Mouse (Mus musculus): ENCODE results near the gene Hs6st3.
A peak's percentile ranks its signal among the peaks of the same experiment; 100 is the strongest.

Hs6st3 gene

DNA sequence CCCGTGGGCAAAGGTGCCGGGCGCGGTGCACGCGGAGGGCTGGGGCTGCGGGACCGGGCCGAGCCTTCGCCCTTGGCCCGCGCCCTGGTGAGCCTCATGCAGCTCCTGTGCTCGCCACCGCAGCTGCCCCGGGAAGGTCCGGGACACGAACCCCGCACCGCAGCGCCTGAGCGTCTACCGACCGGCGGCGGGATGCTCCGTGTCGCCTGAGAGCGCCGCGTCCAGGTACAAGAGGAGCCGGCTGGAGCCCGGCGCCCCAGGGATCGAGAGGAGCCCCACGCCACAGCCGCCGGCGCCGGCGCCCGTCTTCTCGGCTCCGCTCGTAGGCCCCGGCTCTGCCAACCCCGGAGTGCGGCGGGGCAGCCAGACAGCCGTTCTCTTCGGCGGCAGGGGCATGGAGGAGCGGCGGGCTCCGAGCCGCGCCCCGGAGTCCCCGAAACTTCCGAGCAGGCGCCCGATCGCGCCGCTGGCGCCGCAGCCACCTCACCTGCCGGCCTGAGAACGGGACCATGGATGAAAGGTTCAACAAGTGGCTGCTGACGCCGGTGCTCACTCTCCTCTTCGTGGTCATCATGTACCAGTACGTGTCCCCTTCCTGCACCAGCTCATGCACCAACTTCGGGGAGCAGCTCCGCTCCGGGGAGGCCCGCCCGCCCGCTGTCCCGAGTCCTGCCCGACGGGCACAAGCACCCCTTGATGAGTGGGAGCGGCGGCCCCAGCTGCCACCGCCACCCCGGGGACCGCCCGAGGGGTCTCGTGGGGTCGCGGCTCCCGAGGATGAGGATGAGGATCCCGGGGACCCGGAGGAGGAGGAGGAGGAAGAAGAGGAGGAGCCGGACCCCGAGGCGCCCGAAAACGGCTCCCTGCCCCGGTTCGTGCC, at the start of gene Hs6st3:
TSS of gene Hs6st3 (plus strand) at position 436 of the 880 bp plus-strand sequence.
- DNase-seq: peak; percentile 26

DNA sequence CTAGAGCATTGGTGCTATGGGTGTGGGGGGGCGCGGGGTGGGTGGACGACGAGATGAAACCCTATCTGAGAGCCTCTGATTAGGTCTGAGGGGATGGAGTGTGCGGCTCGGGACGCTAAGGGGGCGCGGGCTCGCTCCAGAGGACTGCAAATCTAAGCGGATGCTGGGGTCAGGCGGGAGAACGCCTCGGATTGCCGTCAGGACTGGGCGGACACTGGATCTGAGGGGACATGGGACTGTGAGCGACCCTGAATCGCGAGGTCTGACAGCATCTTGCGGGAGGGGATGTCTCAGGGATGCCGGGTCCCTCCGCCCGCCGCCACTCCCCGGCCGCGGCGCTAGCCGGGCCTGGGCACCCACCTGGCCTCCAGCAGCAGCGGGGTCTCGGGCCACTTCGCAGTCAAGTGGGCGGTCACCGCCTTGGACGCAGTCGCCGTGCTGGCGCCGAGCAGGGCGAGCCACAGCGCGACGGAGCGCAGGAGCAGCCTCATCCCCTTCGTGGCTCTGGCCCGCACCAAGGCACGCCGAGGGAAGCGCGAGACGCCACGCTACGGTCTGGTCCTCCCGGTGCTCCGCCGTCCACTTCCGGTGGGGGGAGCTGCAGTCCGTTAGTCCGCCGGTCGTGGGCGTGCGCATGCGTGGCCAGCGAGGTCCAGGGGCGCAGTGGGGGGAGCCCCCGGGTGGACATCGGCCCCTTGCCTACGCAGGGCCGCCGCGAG, 39.1 kb upstream of the Hs6st3 start, which contains the start of gene Uggt2:
TSS of gene Uggt2 (minus strand) at position 580 of the 719 bp plus-strand sequence.
- DNase-seq: peak; percentile 85

DNA sequence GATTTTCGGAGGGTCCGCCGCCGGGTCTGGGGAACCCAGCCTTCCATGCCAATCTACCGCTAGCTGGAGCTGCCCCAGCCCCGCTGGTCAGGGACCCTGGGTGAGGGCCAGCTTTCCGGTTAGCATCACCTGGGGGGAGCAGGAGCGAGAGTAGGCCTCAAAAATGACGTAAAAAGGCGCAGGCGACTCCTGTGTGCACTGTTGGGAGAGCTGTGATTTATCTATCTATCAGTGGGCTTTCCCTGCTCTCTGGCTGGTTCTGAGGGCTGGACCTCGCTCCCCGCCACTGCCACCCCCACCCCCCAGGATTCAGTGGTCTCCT, 38.6 kb upstream of the Hs6st3 start:
- DNase-seq: no peak

DNA sequence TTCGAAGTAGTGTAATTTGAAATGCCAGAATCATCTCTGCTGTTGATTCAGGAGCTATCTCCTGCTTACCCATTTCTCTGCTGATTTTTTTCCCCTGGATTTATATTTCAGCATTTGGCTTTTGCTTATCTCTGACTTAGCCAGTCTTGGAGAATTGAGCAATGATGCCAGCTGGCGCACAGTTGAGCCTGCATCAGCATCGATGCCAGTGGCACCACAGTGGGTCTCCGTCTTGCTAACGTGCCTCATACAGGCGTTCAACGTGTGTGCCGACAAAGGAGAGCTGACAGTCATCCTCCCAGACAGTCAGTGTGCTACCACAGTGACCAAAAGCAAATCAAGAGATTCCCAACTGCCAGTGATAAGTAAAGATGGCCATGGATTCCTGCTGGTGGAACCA, 30.6 kb upstream of the Hs6st3 start:
- no peak for DNase-seq

GRCm38 (mm10) chr14:119108776-119109301, 29.3 kb upstream of the Hs6st3 start:
- DNase-seq: no peak

DNA sequence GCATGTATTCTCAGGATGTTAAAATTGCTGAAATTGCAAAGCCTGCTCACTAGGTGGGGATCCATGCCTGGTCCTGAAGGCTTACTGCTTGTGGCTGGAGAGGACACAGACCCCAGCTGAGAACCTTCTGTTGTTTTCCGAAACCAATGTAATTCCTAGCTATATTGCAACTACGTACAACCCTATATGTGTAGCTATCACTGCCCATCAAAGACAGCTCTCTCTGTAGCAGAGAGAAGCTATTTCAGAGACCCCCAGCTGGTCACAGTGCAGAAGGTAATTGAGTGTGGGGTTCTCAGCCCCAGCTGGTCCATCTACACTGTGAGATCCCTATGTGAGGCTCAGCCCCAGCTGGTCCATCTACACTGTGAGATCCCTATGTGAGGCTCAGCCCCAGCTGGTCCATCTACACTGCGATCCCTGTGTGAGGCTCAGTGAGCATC, 28.3 kb upstream of the Hs6st3 start:
- no peak for DNase-seq

DNA sequence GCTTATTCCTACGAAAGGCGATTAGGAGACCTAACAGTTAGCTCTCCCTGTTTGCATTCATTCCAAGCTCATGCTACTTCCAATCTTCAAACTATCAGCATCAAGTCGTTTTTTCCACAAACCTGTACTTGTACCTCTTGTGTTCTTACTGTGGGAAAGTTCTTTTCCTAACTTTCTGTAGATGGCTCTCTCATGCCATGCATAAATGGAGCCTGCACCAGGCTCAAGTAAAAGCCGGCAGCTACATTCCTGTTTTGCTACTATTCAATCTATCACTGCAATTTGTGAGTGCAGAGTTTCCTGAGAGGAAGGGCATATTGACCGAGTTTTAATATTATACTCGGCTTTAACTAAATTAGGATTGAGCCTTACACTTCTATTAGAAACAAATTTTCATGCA, 25.6 kb upstream of the Hs6st3 start:
- DNase-seq: no peak

DNA sequence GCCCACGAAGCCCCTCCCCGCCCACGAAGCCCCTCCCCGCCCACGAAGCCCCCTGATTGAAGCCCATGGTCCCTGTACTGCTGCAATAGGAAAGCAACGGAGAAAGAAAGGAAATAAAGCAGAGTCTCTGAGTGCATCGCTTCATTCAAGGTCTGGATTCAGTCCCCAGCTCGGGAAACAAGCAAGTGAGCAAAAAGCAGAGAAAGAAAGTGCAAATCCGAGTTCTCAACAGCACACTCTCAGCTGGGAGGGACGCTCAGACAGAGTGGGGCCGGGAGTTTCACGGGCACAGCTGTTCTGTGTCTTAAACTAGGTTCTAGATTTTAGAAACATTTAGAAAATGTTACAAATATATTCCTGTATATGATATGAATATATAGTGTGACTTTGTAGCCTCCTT, 14.6 kb upstream of the Hs6st3 start:
- no peak for DNase-seq

DNA sequence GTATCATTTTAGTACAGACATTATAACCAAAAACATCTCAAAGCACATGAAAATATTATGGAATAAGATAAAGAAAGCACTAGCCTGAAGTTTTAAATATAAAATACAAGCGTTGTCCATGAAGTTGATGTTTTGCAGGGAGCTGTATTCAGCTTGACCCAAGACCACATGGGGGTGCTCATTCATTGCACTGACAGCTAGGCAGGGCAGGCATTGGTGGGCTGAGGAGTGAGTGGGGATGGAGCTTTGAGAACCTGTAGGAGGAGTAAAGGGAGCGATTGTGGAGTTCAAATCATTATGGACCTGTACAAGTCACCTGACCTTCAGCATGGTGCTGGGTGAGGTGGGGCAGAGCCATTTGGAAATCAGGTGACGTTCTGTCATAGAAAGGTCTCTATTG, 14.1 kb upstream of the Hs6st3 start:
- no peak for DNase-seq

DNA sequence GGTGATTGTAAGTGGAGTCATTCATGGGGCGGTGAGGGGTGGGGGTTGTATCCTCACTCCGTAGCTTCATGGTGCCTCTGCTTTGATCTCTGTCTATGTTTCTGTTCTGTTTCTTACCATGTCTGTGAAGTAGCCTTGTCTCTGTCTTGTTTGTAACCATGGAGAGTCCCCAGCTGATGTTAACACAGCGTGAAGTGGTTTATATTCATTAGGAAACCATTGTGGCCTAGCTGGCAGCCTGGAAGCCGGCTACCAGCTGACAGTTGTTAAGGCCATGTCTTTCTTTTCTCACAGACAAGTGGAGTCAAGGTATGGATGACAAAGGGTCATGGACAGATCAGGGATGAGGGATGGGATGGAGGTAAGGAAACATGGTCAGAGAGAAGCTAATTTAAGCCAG, 12.3 kb upstream of the Hs6st3 start:
- no peak for DNase-seq

DNA sequence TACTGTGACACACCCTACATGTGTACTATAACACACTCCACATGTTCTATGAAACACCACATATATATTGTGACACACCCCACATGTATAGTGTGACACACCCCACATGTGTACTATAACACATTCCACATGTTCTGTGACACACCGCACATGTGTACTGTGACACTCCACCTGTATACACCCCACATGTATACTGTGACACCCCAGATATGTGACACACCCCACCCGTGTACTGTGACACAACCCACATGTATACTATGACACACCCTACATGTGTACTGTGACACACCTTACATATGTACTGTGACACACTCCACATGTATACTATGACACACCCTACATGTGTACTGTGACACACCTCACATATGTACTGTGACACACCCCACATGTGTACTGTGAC, 10.8 kb upstream of the Hs6st3 start:
- no peak for DNase-seq

GRCm38 (mm10) chr14:119137512-119137905, 632 bp upstream of the Hs6st3 start:
- peak; percentile 85 for DNase-seq

GRCm38 (mm10) chr14:119138786-119139100, 602 bp downstream of the Hs6st3 start:
- no peak for DNase-seq

GRCm38 (mm10) chr14:119139381-119139950, 1.3 kb downstream of the Hs6st3 start:
- DNase-seq: no peak

DNA sequence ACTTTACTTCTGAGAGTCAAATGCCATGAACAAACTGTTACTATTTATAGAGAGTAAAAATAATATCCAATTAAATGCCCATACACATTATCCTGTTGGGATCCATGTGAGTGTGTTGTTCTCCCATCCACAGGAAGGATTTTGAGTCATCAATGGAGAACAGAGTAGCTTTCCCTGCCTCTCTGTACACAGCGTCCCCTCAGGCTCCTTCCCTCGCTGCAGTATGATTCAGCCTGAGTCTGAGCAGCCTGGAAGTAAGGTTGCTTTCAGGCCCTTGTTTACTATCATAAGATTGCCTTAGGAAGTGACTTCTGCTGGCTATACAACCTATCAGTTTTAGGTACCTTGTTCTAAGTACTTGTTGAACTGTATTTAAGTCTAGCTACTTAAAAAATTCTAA, 14.9 kb downstream of the Hs6st3 start:
- DNase-seq: no peak

DNA sequence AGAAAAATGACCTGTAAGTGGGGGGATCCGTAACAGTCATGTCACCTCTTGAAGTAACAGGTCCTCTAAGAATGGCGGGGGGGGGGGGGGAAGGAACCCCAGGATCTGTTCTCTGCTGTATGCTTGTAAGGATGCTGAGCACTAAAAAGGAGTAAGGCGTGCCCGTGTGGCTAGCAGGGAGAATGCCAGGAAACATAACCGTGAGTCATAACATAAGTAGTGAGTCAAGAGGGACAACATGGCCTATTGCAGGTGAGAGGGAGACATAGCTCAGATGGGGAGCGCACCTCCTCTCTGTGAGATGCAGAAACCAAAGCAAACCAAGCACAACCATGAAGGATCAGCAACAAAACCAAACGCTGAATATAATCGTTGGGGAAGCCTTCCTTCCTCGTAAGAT, 55.8 kb downstream of the Hs6st3 start:
- no peak for DNase-seq

DNA sequence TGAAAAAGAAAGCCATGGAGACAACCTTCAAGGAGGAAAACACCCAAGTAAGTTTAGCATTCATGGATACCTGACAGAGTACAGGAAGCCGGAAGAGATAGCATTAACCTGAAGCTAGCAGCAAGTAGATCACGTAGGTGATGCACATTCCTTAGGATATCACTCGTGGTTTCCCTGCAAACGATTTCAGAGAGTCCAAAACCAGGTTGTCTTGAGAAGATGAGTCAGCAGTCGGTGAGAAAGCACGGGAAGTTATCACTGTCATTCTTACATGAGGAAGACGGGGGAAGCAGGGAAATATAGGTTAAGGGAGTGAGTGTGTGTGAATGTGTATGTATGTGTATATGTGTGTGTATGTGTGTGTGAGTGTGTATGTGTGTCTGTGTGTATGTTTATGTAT, 65.4 kb downstream of the Hs6st3 start:
- DNase-seq: no peak

DNA sequence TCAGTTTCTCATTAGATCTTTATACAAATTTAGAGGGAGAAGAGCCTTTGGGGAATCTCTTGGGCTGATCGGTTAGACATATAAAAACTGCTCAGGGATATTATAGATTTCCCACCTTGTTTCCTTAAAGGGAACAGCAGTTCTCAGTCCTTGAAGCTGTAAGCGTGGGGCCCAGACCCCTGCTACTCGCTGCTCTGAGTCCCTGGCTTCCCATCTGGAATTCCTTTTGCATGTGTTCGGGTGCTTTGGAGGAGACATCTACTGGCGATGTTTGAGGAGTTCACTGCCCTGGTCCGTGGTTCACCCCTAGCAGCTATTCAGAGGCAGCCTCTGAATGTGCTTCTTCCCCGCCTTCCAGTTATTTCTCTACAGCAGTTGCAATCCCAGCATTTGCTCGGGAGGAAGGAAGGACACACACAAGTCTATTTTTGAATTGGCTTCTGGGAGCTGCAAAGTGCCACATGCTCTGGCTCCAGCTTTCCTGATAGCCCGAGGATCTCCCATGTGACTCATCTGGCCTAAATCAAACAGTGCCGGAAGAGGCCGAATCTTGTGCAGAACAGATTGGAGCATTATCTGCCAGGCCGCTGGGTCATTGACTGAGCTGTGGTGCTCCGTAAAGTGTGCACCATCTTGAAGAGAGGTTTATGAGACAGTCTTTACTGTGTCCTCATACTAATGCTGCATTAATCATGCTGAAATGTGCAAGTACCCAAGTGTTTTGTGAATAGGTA, 77.6 kb downstream of the Hs6st3 start:
- no peak for DNase-seq

- DNase-seq: no peak
Observed at GRCm38 (mm10) chr14:119227709-119228338, 89.7 kb downstream of the Hs6st3 start.

GRCm38 (mm10) chr14:119233598-119233997, 95.5 kb downstream of the Hs6st3 start:
- no peak for DNase-seq

DNA sequence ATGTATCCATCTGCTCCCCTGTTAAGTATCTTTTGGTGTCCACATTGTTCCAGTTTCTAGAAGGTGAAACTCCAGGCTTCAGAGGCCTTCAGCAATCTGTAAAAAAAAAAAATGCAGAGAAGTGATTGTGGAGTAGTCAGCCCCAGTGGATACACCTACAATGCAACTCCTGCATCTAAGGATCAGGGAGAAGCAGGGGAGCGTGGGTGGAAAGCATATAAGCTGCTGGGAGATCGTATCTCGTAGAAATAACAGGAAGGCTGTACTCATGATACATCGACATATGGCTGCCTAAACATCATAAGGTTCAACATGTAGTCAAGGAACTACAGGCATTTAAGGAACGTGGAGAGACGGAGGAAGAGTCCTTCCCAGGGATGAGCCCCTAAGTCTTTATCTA, 109.0 kb downstream of the Hs6st3 start:
- no peak for DNase-seq

- DNase-seq: no peak
Observed at GRCm38 (mm10) chr14:119248001-119248607, 110.0 kb downstream of the Hs6st3 start.

Measured in right cerebral cortex, postnatal 14 days (tissue).